Mouse (Mus musculus) kidney, adult 2 months (tissue): ENCODE data around the gene Fam241a. TPM values are rescaled to one million over a fixed set of nuclear protein-coding genes. Genes with fewer than 3 reads are reported as not detected.
A peak's percentile ranks its signal among the peaks of the same experiment; 100 is the strongest.

Source experiments
- DNase-seq: peaks from one replicate; pipeline ENCODE4 v3.0.0; 2021
- H3K27ac ChIP-seq: fragments of 200-500 bp; 2 replicates; pipeline ENCODE4 v1.5.1; 2012; ENCODE audit warnings: low read depth, low read length, control low read depth, inconsistent platforms; ENCODE audit not compliant: insufficient read depth
- H3K27me3 ChIP-seq: fragments of 200-500 bp; replicated peaks from 2 replicates; pipeline ENCODE4 v1.6.1; 2012; ENCODE audit warnings: mild to moderate bottlenecking, moderate library complexity, low read length, inconsistent platforms; ENCODE audit not compliant: control insufficient read depth, insufficient read depth
- H3K36me3 ChIP-seq: fragments of 200-500 bp; 2 replicates; pipeline ENCODE4 v1.6.1; 2012; ENCODE audit warnings: mild to moderate bottlenecking, moderate library complexity, low read length, inconsistent platforms; ENCODE audit not compliant: control insufficient read depth, insufficient read depth
- H3K4me1 ChIP-seq: fragments of 200-500 bp; 2 replicates; pipeline ENCODE4 v1.6.1; 2011; ENCODE audit warnings: low read length; ENCODE audit not compliant: control insufficient read depth, insufficient read depth
- H3K4me3 ChIP-seq: fragments of 200-500 bp; 2 replicates; pipeline ENCODE4 v1.5.1; 2011; ENCODE audit warnings: mild to moderate bottlenecking, low read depth, low read length, control low read depth; ENCODE audit not compliant: insufficient read depth
- CTCF ChIP-seq: fragments of 200-500 bp; conservative IDR thresholded peaks from 2 replicates; pipeline ENCODE4 v1.5.1; 2011; ENCODE audit warnings: low read depth, mild to moderate bottlenecking, control low read depth, low read length, moderate library complexity, mixed read lengths; ENCODE audit not compliant: insufficient read depth, insufficient read length
- POLR2A ChIP-seq: fragments of 200-500 bp; IDR thresholded peaks from one replicate; pipeline ENCODE4 v1.6.1; 2011; ENCODE audit warnings: low read depth, low read length, control low read depth
- WGBS: fragments of 180-500 bp; shearing (Covaris S2); methylation state at CpG from one replicate; pipeline ENCODE4 v1.1.7; 2018; 5-methylcytosine and 5-hydroxymethylcytosine counted together
- polyA plus RNA-seq: library from polyadenylated mRNA; depleted of rRNA; stranded (reverse); fragments of >200 nt; gene quantifications from 2 replicates; pipeline ENCODE4 v1.2.3, GENCODE M21; 2012

Fam241a gene
- polyA plus RNA-seq, 1 experiment = 3.6 TPM

GRCm38 (mm10) chr3:127862479-127862878 is 33.6 kb downstream of the Fam241a start:
- TF ChIP-seq CTCF (no peak), POLR2A (no peak)
- 73% methylated on average over 4 of the region's 4 CpGs for WGBS
- no peak overlapping the region for H3K4me3 ChIP-seq
- no peaks in the 10 kb centered on the region for H3K4me1 ChIP-seq
- no peak for DNase-seq
- no peaks in the 10 kb centered on the region for H3K27me3 ChIP-seq
- peak overlapping the region; percentile 28; the same call in 1 of the 2 replicates for H3K27ac ChIP-seq
- H3K36me3 ChIP-seq = no peaks in the 10 kb centered on the region

- Histone ChIP-seq H3K27me3 (no peaks in the 10 kb centered on the region), H3K4me3 (no peak overlapping the region), H3K4me1 (no peaks in the 10 kb centered on the region), H3K27ac (peak overlapping the region; percentile 64), H3K36me3 (no peaks in the 10 kb centered on the region)
- WGBS = 66% methylated on average over 11 of the region's 11 CpGs
- no peak for TF ChIP-seq POLR2A
- peak; percentile 33 for DNase-seq
Measured at GRCm38 (mm10) chr3:127861340-127861739, 34.8 kb downstream of the Fam241a start.

GRCm38 (mm10) chr3:127853431-127854206 is 42.5 kb downstream of the Fam241a start:
- Histone ChIP-seq H3K4me3 (no peak overlapping the region), H3K36me3 (no peaks in the 10 kb centered on the region), H3K27ac (no peak overlapping the region), H3K27me3 (no peaks in the 10 kb centered on the region), H3K4me1 (no peaks in the 10 kb centered on the region)
- WGBS = 35% methylated on average over 15 of the region's 15 CpGs
- TF ChIP-seq POLR2A (no peak), CTCF (peak; percentile 94)
- DNase-seq = peak; percentile 80

- no peak for DNase-seq
- TF ChIP-seq POLR2A = no peak
- TF ChIP-seq CTCF = no peak
- Histone ChIP-seq H3K36me3 (no peaks in the 10 kb centered on the region), H3K27me3 (no peaks in the 10 kb centered on the region), H3K4me3 (no peak overlapping the region), H3K4me1 (no peaks in the 10 kb centered on the region), H3K27ac (no peak overlapping the region)
- 81% methylated on average over 9 of the region's 9 CpGs for WGBS
Measured at GRCm38 (mm10) chr3:127852722-127853121, 43.4 kb downstream of the Fam241a start.

- H3K27ac ChIP-seq = no peak overlapping the region
Measured at GRCm38 (mm10) chr3:127850776-127851646, 45.1 kb downstream of the Fam241a start.

GRCm38 (mm10) chr3:127849922-127850321 is 46.2 kb downstream of the Fam241a start:
- TF ChIP-seq POLR2A (no peak), CTCF (no peak)
- Histone ChIP-seq H3K4me1 (no peaks in the 10 kb centered on the region), H3K27ac (no peak overlapping the region), H3K36me3 (no peaks in the 10 kb centered on the region), H3K27me3 (no peaks in the 10 kb centered on the region), H3K4me3 (no peak overlapping the region)
- no peak for DNase-seq
- WGBS = 86% methylated on average over 5 of the region's 5 CpGs

More at GRCm38 (mm10) chr3:127850776-127851646, 45.1 kb downstream of the Fam241a start:
- DNase-seq = no peak
- WGBS = 62% methylated on average over 9 of the region's 9 CpGs
- Histone ChIP-seq H3K4me3 (no peak overlapping the region), H3K36me3 (no peaks in the 10 kb centered on the region), H3K4me1 (no peaks in the 10 kb centered on the region), H3K27me3 (no peaks in the 10 kb centered on the region)
- TF ChIP-seq POLR2A (no peak), CTCF (no peak)
